Mouse (Mus musculus): ENCODE measurements around the gene Fam173b. TPM values are rescaled to one million over a fixed set of nuclear protein-coding genes. Genes with fewer than 3 reads are reported as not detected.
A peak's percentile ranks its signal among the peaks of the same experiment; 100 is the strongest.

The Fam173b gene
- polyA plus RNA-seq, 1 experiment, result 16.8 TPM

- H3K4me3 ChIP-seq (ENCODE audit: insufficient read depth, low read depth, low read length), result peak overlapping the region; percentile 59
- peak overlapping the region; percentile 1; the same call in 1 of the 2 replicates for H3K27ac ChIP-seq (replicated peaks; ENCODE audit: low read depth, low read length)
- H3K4me1 ChIP-seq (ENCODE audit: control insufficient read depth, insufficient read depth, insufficient read length, low read length), result peaks cover 16% of the 10 kb centered on the region; the same call in 1 of the 2 replicates
Observed at GRCm38 (mm10) chr15:31602426-31602825, 774 bp downstream of the Fam173b start.

GRCm38 (mm10) chr15:31603113-31603512, 1.5 kb downstream of the Fam173b start:
- peak overlapping the region; percentile 5; the same call in 1 of the 2 replicates for H3K4me3 ChIP-seq (ENCODE audit: insufficient read depth, low read depth, low read length)
- peaks cover 16% of the 10 kb centered on the region; the same call in 1 of the 2 replicates for H3K4me1 ChIP-seq (ENCODE audit: control insufficient read depth, insufficient read depth, insufficient read length, low read length)
- H3K27ac ChIP-seq (replicated peaks; ENCODE audit: low read depth, low read length), result no peak overlapping the region

- Histone ChIP-seq H3K4me3 (ENCODE audit: insufficient read depth, low read depth, low read length) (no peak overlapping the region), H3K4me1 (ENCODE audit: control insufficient read depth, insufficient read depth, insufficient read length, low read length) (no peaks in the 10 kb centered on the region), H3K27ac (replicated peaks; ENCODE audit: low read depth, low read length) (no peak overlapping the region)
Observed at GRCm38 (mm10) chr15:31606821-31607220, 5.2 kb downstream of the Fam173b start.

- Histone ChIP-seq H3K4me3 (ENCODE audit: insufficient read depth, low read depth, low read length) (no peak overlapping the region), H3K4me1 (ENCODE audit: control insufficient read depth, insufficient read depth, insufficient read length, low read length) (no peaks in the 10 kb centered on the region), H3K27ac (replicated peaks; ENCODE audit: low read depth, low read length) (no peak overlapping the region)
Observed at GRCm38 (mm10) chr15:31611027-31611426, 9.4 kb downstream of the Fam173b start.

- Histone ChIP-seq H3K27ac (replicated peaks; ENCODE audit: low read depth, low read length) (no peak overlapping the region), H3K4me1 (ENCODE audit: control insufficient read depth, insufficient read depth, insufficient read length, low read length) (no peaks in the 10 kb centered on the region), H3K4me3 (ENCODE audit: insufficient read depth, low read depth, low read length) (no peak overlapping the region)
Observed at GRCm38 (mm10) chr15:31611976-31612375, 10.3 kb downstream of the Fam173b start.

- Histone ChIP-seq H3K27ac (replicated peaks; ENCODE audit: low read depth, low read length) (no peak overlapping the region), H3K4me1 (ENCODE audit: control insufficient read depth, insufficient read depth, insufficient read length, low read length) (no peaks in the 10 kb centered on the region), H3K4me3 (ENCODE audit: insufficient read depth, low read depth, low read length) (no peak overlapping the region)
Observed at GRCm38 (mm10) chr15:31613826-31614453, 12.3 kb downstream of the Fam173b start.

- no peak overlapping the region for H3K4me3 ChIP-seq (ENCODE audit: insufficient read depth, low read depth, low read length)
- no peaks in the 10 kb centered on the region for H3K4me1 ChIP-seq (ENCODE audit: control insufficient read depth, insufficient read depth, insufficient read length, low read length)
- H3K27ac ChIP-seq (replicated peaks; ENCODE audit: low read depth, low read length), result no peak overlapping the region
Observed at GRCm38 (mm10) chr15:31614666-31615065, 13.0 kb downstream of the Fam173b start.

- H3K27ac ChIP-seq (replicated peaks; ENCODE audit: low read depth, low read length), result no peak overlapping the region
- H3K4me1 ChIP-seq (ENCODE audit: control insufficient read depth, insufficient read depth, insufficient read length, low read length), result no peaks in the 10 kb centered on the region
- no peak overlapping the region for H3K4me3 ChIP-seq (ENCODE audit: insufficient read depth, low read depth, low read length)
Observed at GRCm38 (mm10) chr15:31617261-31617660, 15.6 kb downstream of the Fam173b start.

- H3K4me1 ChIP-seq (ENCODE audit: control insufficient read depth, insufficient read depth, insufficient read length, low read length), result no peaks in the 10 kb centered on the region
- no peak overlapping the region for H3K27ac ChIP-seq (replicated peaks; ENCODE audit: low read depth, low read length)
- no peak overlapping the region for H3K4me3 ChIP-seq (ENCODE audit: insufficient read depth, low read depth, low read length)
Observed at GRCm38 (mm10) chr15:31619521-31619920, 17.9 kb downstream of the Fam173b start.

- Histone ChIP-seq H3K4me3 (ENCODE audit: insufficient read depth, low read depth, low read length) (no peak overlapping the region), H3K27ac (replicated peaks; ENCODE audit: low read depth, low read length) (no peak overlapping the region), H3K4me1 (ENCODE audit: control insufficient read depth, insufficient read depth, insufficient read length, low read length) (no peaks in the 10 kb centered on the region)
Observed at GRCm38 (mm10) chr15:31627277-31628154, 25.9 kb downstream of the Fam173b start.

- Histone ChIP-seq H3K4me1 (ENCODE audit: control insufficient read depth, insufficient read depth, insufficient read length, low read length) (no peaks in the 10 kb centered on the region), H3K4me3 (ENCODE audit: insufficient read depth, low read depth, low read length) (no peak overlapping the region), H3K27ac (replicated peaks; ENCODE audit: low read depth, low read length) (no peak overlapping the region)
Observed at GRCm38 (mm10) chr15:31628180-31628579, 26.5 kb downstream of the Fam173b start.

GRCm38 (mm10) chr15:31629556-31629955, 27.9 kb downstream of the Fam173b start:
- H3K4me1 ChIP-seq (ENCODE audit: control insufficient read depth, insufficient read depth, insufficient read length, low read length), result no peaks in the 10 kb centered on the region
- no peak overlapping the region for H3K4me3 ChIP-seq (ENCODE audit: insufficient read depth, low read depth, low read length)
- no peak overlapping the region for H3K27ac ChIP-seq (replicated peaks; ENCODE audit: low read depth, low read length)

- no peaks in the 10 kb centered on the region for H3K4me1 ChIP-seq (ENCODE audit: control insufficient read depth, insufficient read depth, insufficient read length, low read length)
- H3K27ac ChIP-seq (replicated peaks; ENCODE audit: low read depth, low read length), result no peak overlapping the region
- no peak overlapping the region for H3K4me3 ChIP-seq (ENCODE audit: insufficient read depth, low read depth, low read length)
Observed at GRCm38 (mm10) chr15:31631396-31631858, 29.8 kb downstream of the Fam173b start.

- H3K4me3 ChIP-seq (ENCODE audit: insufficient read depth, low read depth, low read length), result no peak overlapping the region
- no peak overlapping the region for H3K27ac ChIP-seq (replicated peaks; ENCODE audit: low read depth, low read length)
- no peaks in the 10 kb centered on the region for H3K4me1 ChIP-seq (ENCODE audit: control insufficient read depth, insufficient read depth, insufficient read length, low read length)
Observed at GRCm38 (mm10) chr15:31632478-31632877, 30.8 kb downstream of the Fam173b start.

- no peak overlapping the region for H3K27ac ChIP-seq (replicated peaks; ENCODE audit: low read depth, low read length)
- no peaks in the 10 kb centered on the region for H3K4me1 ChIP-seq (ENCODE audit: control insufficient read depth, insufficient read depth, insufficient read length, low read length)
- H3K4me3 ChIP-seq (ENCODE audit: insufficient read depth, low read depth, low read length), result no peak overlapping the region
Observed at GRCm38 (mm10) chr15:31634582-31634981, 32.9 kb downstream of the Fam173b start.

Data from brown adipose tissue, adult 24 weeks (tissue).